Mouse (Mus musculus) kidney, embryonic 16.5 days (tissue): Measurements from ENCODE around the gene Zfp36l2. TPM values are rescaled to one million over a fixed set of nuclear protein-coding genes. Genes with fewer than 3 reads are reported as not detected.

Source experiments
- ATAC-seq: fragments of 200-750 bp; cut with Nextera tagmentation; 2 replicates; pipeline ENCODE4 v1.8.0; 2017; ENCODE audit warnings: moderate TSS enrichment; ENCODE audit not compliant: low FRiP score, low TSS enrichment
- H3K27ac ChIP-seq: fragments of 300-500 bp; sonication (generic); 2 replicates; pipeline ENCODE4 v1.5.1; 2014; ENCODE audit warnings: low read length
- H3K27me3 ChIP-seq: fragments of 300-500 bp; sonication (generic); 2 replicates; pipeline ENCODE4 v1.6.1; 2014; ENCODE audit warnings: low read length, control low read depth, mixed read lengths; ENCODE audit not compliant: insufficient read depth
- H3K36me3 ChIP-seq: fragments of 300-500 bp; sonication (generic); 2 replicates; pipeline ENCODE4 v1.6.1; 2014; ENCODE audit warnings: low read length, control low read depth, mixed read lengths; ENCODE audit not compliant: insufficient read depth
- H3K4me1 ChIP-seq: fragments of 300-500 bp; sonication (generic); 2 replicates; pipeline ENCODE4 v1.6.1; 2014; ENCODE audit warnings: low read length, control low read depth, mixed read lengths; ENCODE audit not compliant: insufficient read depth
- H3K4me2 ChIP-seq: fragments of 300-500 bp; sonication (generic); replicated peaks from 2 replicates; pipeline ENCODE4 v1.6.1; 2014; ENCODE audit warnings: low read depth, low read length
- H3K4me3 ChIP-seq: fragments of 300-500 bp; sonication (generic); 2 replicates; pipeline ENCODE4 v1.5.1; 2014; ENCODE audit warnings: mild to moderate bottlenecking, low read length
- H3K9ac ChIP-seq: fragments of 300-500 bp; sonication (generic); replicated peaks from 2 replicates; pipeline ENCODE4 v1.6.1; 2014; ENCODE audit warnings: low read length
- H3K9me3 ChIP-seq: fragments of 300-500 bp; sonication (generic); 2 replicates; pipeline ENCODE4 v1.6.1; 2016; ENCODE audit warnings: low read length, control low read depth
- WGBS: fragments of 180-500 bp; shearing (Covaris S2); extraction: QIAGEN DNeasy Blood & Tissue Kit; methylation state at CpG from one replicate; pipeline ENCODE4 v1.1.7; 2014; 5-methylcytosine and 5-hydroxymethylcytosine counted together
- polyA plus RNA-seq: library from polyadenylated mRNA; unstranded; fragments of >200 nt; fragmentation: Nextera tagmentation; extraction: Ambion mirVana; gene quantifications from 2 replicates; pipeline ENCODE4 v1.2.1, GENCODE M21; 2015

The Zfp36l2 gene
- polyA plus RNA-seq, 1 experiment from 2014 or later = 9.5 TPM

DNA sequence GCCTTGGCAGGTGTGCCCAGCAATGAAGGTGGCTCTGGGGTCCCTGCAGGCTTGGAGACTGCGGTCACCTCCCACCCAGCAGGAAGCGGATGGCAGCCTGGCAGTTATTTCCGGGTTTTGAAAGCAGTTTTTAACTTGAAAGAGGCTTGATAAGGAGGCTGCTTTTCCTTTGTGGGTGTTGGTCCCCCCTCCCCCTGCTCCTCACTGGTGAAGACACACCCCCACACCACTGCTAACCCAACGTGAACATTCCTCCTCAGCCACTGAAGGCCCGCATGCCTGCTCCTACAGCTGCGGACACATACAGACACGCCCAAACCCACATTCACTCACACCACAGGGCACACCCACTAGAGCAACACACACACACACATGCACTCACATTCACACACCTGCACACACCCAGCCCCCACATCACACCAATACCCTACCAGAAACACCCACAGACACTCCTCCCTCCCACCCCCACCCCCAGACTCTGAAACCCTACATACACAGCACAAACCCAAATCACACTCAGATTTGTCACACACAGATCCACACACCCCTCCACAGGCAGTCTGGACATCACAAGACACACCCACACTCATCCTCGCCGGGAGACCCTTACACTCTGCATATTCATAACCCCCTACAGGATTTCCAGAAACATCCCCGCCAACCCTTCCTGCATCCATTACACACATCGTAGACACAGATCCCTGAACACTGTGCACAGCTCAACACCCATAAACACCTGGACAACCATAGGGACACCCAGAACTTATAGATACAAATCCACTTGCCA, 6.8 kb downstream of the Zfp36l2 start:
- 37% methylated on average over 11 of the region's 11 CpGs for WGBS
- peak overlapping the region; percentile 95 for H3K27ac ChIP-seq
- H3K27me3 ChIP-seq = no peaks in the 10 kb centered on the region
- peaks cover 47% of the 10 kb centered on the region for H3K4me1 ChIP-seq
- no peaks in the 10 kb centered on the region for H3K9me3 ChIP-seq
- no peak overlapping the region for H3K4me3 ChIP-seq
- 0 out of 2 replicates have a peak overlapping the region, but pooled peaks have one; percentile 3 for H3K9ac ChIP-seq
- H3K4me2 ChIP-seq = no peak overlapping the region; the same call in 1 of the 2 replicates
- H3K36me3 ChIP-seq = peaks cover 9% of the 10 kb centered on the region
- ATAC-seq = peak; percentile 46; the same call in 1 of the 2 replicates

- Histone ChIP-seq H3K4me3 (no peak overlapping the region), H3K4me1 (peaks cover 47% of the 10 kb centered on the region), H3K27me3 (no peaks in the 10 kb centered on the region), H3K9ac (no peak overlapping the region), H3K36me3 (peaks cover 2% of the 10 kb centered on the region; the same call in 1 of the 2 replicates), H3K27ac (peak overlapping the region; percentile 95), H3K4me2 (no peak overlapping the region), H3K9me3 (peaks cover 4% of the 10 kb centered on the region)
- WGBS = 68% methylated on average over 4 of the region's 4 CpGs
- ATAC-seq = no peak
Measured at GRCm38 (mm10) chr17:84179973-84180365, 7.8 kb downstream of the Zfp36l2 start.

DNA sequence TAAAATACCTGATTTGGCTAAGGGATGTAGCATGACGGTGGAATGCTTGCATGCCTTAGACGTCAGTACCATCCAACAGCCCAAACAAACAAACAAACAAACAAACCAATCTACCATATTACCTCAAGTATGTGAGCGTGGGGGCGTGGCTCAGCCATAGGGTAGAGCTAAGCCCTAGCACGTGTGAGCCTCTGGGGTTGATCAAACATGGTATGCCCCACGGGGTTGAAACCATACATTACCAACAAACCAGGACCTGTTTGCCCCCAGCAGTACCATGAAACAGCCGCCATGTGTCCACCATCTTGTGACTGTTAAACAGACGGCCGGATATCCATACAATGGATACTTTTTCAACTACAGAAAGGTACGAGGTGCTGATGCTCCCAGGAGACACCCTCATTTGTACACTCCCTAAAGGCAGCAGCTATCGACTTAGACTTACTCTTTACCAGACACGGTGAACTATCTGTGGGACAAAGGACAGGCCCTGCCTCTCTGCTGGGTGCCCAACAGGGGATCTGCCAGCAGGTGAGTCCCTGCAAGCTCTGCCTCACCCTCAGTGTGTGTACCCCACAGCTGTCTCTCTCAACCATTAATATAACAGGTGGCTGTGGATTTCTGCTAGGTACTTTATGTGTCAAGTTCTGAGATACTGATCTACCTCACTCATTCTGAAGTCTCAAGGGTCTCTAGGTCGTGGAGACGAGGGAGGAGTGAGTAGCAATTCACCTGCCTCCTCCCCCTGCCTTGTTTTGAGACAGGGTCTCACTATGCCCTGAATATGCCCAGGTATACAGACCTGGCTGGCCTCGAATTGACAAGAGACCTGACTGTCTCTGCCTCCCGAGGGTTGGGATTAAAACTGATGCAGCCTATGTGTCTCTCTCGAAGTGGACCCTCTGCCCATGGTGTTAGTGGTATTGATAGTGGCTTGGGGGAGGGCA, 8.4 kb downstream of the Zfp36l2 start:
- H3K27ac ChIP-seq = peak overlapping the region; percentile 95
- no peak for ATAC-seq
- H3K4me3 ChIP-seq = no peak overlapping the region
- no peak overlapping the region for H3K4me2 ChIP-seq
- 90% methylated on average over 17 of the region's 17 CpGs for WGBS
- no peaks in the 10 kb centered on the region; the same call in 1 of the 2 replicates for H3K36me3 ChIP-seq
- peaks cover 47% of the 10 kb centered on the region for H3K4me1 ChIP-seq
- no peak overlapping the region for H3K9ac ChIP-seq
- no peaks in the 10 kb centered on the region for H3K27me3 ChIP-seq
- peaks cover 4% of the 10 kb centered on the region for H3K9me3 ChIP-seq

DNA sequence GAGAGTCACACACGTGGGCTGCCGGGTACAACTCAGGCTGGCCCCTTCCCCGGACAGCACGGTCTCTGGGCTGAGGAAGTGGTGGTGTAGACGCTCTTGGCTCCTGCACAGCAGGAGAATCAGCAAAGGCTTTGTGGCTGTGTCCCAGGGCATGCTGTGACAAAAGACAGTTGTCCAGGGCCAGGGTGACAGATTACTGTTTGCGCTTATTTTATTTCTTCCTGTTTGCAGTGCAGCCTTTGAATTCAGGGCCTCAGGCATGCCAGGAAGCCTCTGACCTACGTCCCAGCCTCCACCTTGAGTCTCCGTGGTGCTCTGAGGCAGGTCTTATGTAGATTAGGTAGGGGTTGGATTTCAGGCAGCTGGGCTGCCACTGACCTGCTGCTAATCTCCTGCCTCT, 10.3 kb downstream of the Zfp36l2 start:
- Histone ChIP-seq H3K9ac (no peak overlapping the region), H3K27ac (peak overlapping the region; percentile 49), H3K4me2 (no peak overlapping the region), H3K9me3 (peaks cover 4% of the 10 kb centered on the region), H3K4me1 (peaks cover 34% of the 10 kb centered on the region), H3K4me3 (no peak overlapping the region), H3K36me3 (no peaks in the 10 kb centered on the region; the same call in 1 of the 2 replicates), H3K27me3 (no peaks in the 10 kb centered on the region)
- no peak for ATAC-seq
- 33% methylated on average over 8 of the region's 8 CpGs for WGBS

- Histone ChIP-seq H3K27ac (no peak overlapping the region), H3K36me3 (no peaks in the 10 kb centered on the region), H3K4me1 (peaks cover 24% of the 10 kb centered on the region), H3K4me2 (no peak overlapping the region), H3K9ac (no peak overlapping the region), H3K4me3 (no peak overlapping the region), H3K27me3 (no peaks in the 10 kb centered on the region), H3K9me3 (peaks cover 4% of the 10 kb centered on the region)
- 81% methylated on average over 7 of the region's 7 CpGs for WGBS
- no peak for ATAC-seq
Measured at GRCm38 (mm10) chr17:84176446-84176845, 11.3 kb downstream of the Zfp36l2 start.

DNA sequence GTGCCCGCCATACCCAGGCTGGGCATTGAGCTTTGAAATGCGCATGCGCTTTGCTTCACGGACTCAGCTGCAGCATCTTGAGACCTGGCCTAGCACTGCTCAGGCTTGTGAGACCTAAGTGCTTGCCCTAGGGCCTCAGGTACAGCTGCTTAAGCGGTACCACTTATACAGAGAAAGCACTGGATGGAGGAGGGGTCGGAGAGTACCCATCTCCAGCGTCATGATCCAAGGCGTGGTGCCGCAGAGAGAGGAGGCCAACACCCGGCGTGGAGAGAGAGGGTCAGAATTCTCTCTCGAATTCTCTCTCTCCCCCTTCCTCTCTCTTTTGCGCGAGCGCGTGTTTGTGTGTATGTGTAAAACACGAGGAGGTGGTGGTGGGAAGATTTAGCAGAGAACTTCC, 12.6 kb downstream of the Zfp36l2 start:
- Histone ChIP-seq H3K36me3 (no peaks in the 10 kb centered on the region), H3K4me3 (no peak overlapping the region), H3K27me3 (no peaks in the 10 kb centered on the region), H3K9me3 (peaks cover 4% of the 10 kb centered on the region), H3K9ac (no peak overlapping the region), H3K4me2 (no peak overlapping the region), H3K4me1 (peaks cover 11% of the 10 kb centered on the region), H3K27ac (no peak overlapping the region)
- WGBS = 96% methylated on average over 17 of the region's 17 CpGs
- no peak for ATAC-seq

DNA sequence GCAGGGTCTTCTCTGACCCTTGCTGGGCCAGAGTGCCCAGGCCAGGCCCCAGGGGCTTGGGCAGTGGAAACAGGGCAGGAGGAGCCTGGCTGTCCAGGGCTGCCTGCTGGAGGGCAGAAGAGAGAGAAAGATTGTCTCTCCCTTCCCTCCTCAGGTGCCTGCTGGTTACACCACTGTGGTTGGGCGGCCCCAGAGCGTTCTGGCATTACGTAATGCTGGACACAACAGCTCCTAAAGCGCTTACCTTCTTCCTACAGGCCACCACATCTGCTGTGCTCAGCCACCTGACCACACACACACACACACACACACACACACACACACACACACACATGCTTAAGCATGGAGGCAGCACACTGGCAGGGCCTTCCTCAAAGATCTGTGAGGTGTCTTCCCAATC, 20.4 kb downstream of the Zfp36l2 start:
- ATAC-seq = no peak
- WGBS = 89% methylated on average over 4 of the region's 4 CpGs
- no peaks in the 10 kb centered on the region for H3K27me3 ChIP-seq
- no peaks in the 10 kb centered on the region for H3K36me3 ChIP-seq
- no peak overlapping the region for H3K4me3 ChIP-seq
- H3K27ac ChIP-seq = no peak overlapping the region
- no peak overlapping the region for H3K9ac ChIP-seq
- H3K4me1 ChIP-seq = peaks cover 5% of the 10 kb centered on the region; the same call in 1 of the 2 replicates
- H3K4me2 ChIP-seq = no peak overlapping the region
- no peaks in the 10 kb centered on the region for H3K9me3 ChIP-seq

DNA sequence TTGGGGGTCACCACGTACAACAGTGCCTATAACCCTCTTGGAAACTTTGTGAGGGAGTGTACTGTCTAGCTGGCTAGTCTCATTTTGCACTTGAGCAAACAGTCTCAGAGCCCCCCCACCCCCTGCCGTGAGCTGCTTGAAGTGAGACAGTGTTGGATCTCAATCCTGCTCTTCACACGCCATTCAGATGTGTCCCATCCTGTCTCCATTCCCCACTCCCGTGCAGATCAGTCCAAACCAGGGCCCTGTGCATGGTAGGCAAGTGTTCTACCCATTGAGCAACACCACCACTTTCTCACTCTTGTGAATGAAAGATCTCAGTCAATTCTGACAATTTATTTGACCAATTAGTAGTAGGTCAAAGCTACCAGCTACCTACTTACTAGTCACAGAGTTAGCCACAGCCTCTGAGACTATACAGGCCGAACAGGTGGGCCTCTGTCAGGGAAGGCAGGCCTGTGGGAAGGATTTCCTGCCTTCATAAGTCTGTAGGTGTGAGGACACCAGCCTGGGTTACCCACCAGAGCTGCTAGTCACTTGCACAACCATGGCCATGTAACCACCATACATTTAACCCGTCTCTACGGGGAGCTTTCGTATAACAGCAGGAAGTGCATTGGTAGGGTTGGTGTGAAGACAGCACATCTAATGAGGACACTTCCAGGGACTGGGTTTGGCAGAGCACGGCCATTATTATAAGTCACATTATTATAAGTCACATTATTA, 21.4 kb downstream of the Zfp36l2 start:
- Histone ChIP-seq H3K9ac (no peak overlapping the region), H3K9me3 (no peaks in the 10 kb centered on the region), H3K4me1 (peaks cover 16% of the 10 kb centered on the region), H3K4me2 (no peak overlapping the region), H3K36me3 (no peaks in the 10 kb centered on the region), H3K4me3 (no peak overlapping the region), H3K27ac (no peak overlapping the region), H3K27me3 (no peaks in the 10 kb centered on the region)
- no peak; the same call in 1 of the 2 replicates for ATAC-seq
- 80% methylated on average over 9 of the region's 9 CpGs for WGBS

- no peak overlapping the region for H3K27ac ChIP-seq
- no peak overlapping the region for H3K4me2 ChIP-seq
- H3K9me3 ChIP-seq = no peaks in the 10 kb centered on the region
- WGBS = 73% methylated on average over 3 of the region's 3 CpGs
- peak; percentile 23; the same call in 1 of the 2 replicates for ATAC-seq
- no peak overlapping the region for H3K4me3 ChIP-seq
- H3K4me1 ChIP-seq = peaks cover 20% of the 10 kb centered on the region
- no peaks in the 10 kb centered on the region for H3K27me3 ChIP-seq
- H3K9ac ChIP-seq = no peak overlapping the region
- no peaks in the 10 kb centered on the region for H3K36me3 ChIP-seq
Measured at GRCm38 (mm10) chr17:84165735-84166134, 22.0 kb downstream of the Zfp36l2 start.
